Mouse (Mus musculus): ENCODE data around the gene Ado. TPM values are rescaled to one million over a fixed set of nuclear protein-coding genes. Genes with fewer than 3 reads are reported as not detected.

The Ado gene
- polyA plus RNA-seq (2015; fragmentation: Nextera tagmentation; extraction: Ambion mirVana), result 70.7 and 73.2 TPM in 2 replicates

DNA sequence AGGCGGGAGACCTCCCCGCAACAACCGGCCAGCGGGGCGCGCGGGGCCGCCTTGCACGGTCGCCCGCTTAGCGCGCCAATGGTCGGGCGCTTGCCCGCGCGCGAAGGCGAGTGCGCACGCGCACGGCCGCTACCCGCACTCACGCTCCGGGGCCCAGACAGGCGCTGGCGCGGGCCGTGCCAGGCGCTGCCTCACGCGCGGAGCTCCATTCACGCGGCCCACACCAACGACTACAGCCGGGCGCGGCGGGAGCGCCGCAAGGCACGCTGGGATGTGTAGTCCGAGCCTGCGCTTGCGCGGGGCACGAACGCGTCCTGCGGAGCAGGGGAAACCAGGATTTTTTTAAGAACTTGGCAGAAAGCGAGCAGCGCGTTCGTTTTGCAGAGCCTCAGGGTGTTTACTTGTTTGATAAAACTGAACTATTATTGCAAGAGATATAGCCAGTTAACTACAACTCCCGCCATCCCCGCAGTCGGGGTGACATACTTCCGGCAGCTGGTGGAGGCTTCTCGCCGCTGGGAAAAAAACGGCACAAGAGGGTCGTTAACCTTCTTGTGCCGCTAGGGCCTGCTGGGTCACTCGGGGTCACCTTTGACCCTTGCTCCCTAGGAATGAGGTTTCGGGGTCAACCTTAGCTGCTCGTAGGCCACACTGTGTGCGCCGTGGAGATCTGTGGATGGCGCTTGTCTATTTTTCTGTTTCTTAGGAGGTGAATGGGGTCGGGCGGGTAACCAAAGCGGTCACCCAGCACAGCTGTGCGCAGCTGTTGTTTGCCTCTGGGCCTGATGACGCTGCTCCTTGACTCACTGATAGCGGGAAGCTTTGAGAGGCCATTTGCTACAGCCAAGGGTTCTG, at the start of gene Ado:
Gene Ado (minus strand): TSS at position 79 of the 855 bp plus-strand sequence.
- WGBS, result under 1% methylated on average over 78 of the region's 79 CpGs
- H3K27me3 ChIP-seq, result peaks cover 11% of the 10 kb centered on the region
- peak within 1 kb of the TSS; percentile 89 for H3K9ac ChIP-seq (replicated peaks)
- H3K9me3 ChIP-seq, result no peaks in the 10 kb centered on the region
- H3K4me1 ChIP-seq (replicated peaks), result peaks cover 47% of the 10 kb centered on the region
- no peaks in the 10 kb centered on the region for H3K36me3 ChIP-seq
- peak within 1 kb of the TSS; percentile 97 for H3K27ac ChIP-seq
- peak within 1 kb of the TSS; percentile 87 for H3K4me3 ChIP-seq (replicated peaks)
- ATAC-seq, result peak; percentile 99
- peak within 1 kb of the TSS; percentile 97 for H3K4me2 ChIP-seq (replicated peaks)

GRCm38 (mm10) chr10:67595278-67595677, 46.5 kb upstream of the Ado start:
- Histone ChIP-seq H3K9ac (replicated peaks) (no peak overlapping the region), H3K27ac (no peak overlapping the region), H3K4me2 (replicated peaks) (no peak overlapping the region), H3K4me1 (replicated peaks) (no peaks in the 10 kb centered on the region), H3K27me3 (no peaks in the 10 kb centered on the region), H3K4me3 (replicated peaks) (no peak overlapping the region), H3K9me3 (no peaks in the 10 kb centered on the region), H3K36me3 (no peaks in the 10 kb centered on the region)
- 85% methylated on average over 3 of the region's 3 CpGs for WGBS
- ATAC-seq, result no peak

GRCm38 (mm10) chr10:67585873-67586610, 37.3 kb upstream of the Ado start:
- Histone ChIP-seq H3K27me3 (no peaks in the 10 kb centered on the region), H3K36me3 (no peaks in the 10 kb centered on the region), H3K27ac (no peak overlapping the region), H3K9me3 (no peaks in the 10 kb centered on the region), H3K4me1 (replicated peaks) (no peaks in the 10 kb centered on the region), H3K9ac (replicated peaks) (no peak overlapping the region), H3K4me2 (replicated peaks) (no peak overlapping the region), H3K4me3 (replicated peaks) (no peak overlapping the region)
- WGBS, result 92% methylated on average over 18 of the region's 18 CpGs
- ATAC-seq, result no peak

DNA sequence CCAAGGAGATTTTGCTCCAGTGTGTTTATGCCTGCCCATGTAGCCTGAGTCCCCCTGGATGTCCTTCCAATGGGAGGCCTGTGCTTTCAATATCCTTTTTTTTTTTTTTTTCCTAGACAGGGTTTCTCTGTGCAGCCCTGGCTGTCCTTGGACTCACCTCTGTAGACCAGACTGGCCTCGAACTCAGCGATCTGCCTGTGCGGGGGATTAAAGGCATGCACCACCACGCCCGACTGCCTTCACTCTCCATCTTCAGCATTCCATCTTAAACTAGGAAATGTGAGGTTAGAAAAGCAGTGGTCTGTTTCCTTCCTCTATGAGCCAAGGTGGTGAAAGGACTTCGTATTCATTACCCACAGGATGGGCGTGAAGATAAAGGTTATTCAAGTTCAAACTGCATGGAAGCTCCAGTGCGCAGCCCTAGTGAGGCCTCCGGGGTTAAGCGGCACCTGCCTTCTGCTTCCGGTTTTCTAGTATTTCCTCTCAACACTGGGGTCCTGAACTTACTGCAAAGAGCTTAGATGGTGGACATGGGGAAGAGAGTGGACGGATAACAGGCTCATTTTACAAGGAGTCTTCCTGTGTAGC, 33.0 kb upstream of the Ado start:
- no peaks in the 10 kb centered on the region for H3K9me3 ChIP-seq
- H3K4me1 ChIP-seq (replicated peaks), result no peaks in the 10 kb centered on the region
- H3K27ac ChIP-seq, result no peak overlapping the region
- no peak for ATAC-seq
- H3K27me3 ChIP-seq, result no peaks in the 10 kb centered on the region
- WGBS, result 87% methylated on average over 12 of the region's 12 CpGs
- H3K4me3 ChIP-seq (replicated peaks), result no peak overlapping the region
- H3K9ac ChIP-seq (replicated peaks), result no peak overlapping the region
- no peak overlapping the region for H3K4me2 ChIP-seq (replicated peaks)
- H3K36me3 ChIP-seq, result no peaks in the 10 kb centered on the region

- no peaks in the 10 kb centered on the region for H3K4me1 ChIP-seq (replicated peaks)
- no peaks in the 10 kb centered on the region for H3K27me3 ChIP-seq
- H3K9ac ChIP-seq (replicated peaks), result no peak overlapping the region
- no peak overlapping the region for H3K27ac ChIP-seq
- 94% methylated on average over 4 of the region's 4 CpGs for WGBS
- H3K36me3 ChIP-seq, result no peaks in the 10 kb centered on the region
- H3K9me3 ChIP-seq, result no peaks in the 10 kb centered on the region
- no peak overlapping the region for H3K4me3 ChIP-seq (replicated peaks)
- no peak overlapping the region for H3K4me2 ChIP-seq (replicated peaks)
- ATAC-seq, result no peak
Measured at GRCm38 (mm10) chr10:67579830-67580229, 31.1 kb upstream of the Ado start.

DNA sequence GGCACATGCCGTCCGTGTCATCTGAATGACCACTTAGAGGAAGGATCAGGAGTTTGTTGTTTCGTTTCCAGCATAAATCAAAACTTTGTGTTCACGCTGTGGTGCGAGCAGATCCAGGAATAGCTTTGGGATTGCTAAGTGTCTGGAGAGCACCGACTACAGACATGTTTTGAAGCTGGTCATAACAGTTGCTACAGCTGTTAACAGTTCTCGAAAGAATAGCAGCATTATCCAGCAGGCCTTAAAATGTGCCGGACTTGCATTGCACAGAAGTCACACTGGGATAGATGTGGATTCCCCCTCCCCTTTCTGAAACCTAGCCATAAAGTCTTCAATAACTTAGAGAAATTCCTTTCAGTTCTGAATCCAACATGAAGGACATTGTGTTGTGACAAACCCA, 24.6 kb upstream of the Ado start:
- H3K27me3 ChIP-seq, result no peaks in the 10 kb centered on the region

GRCm38 (mm10) chr10:67571443-67571842, 22.7 kb upstream of the Ado start:
- H3K4me1 ChIP-seq (replicated peaks), result no peaks in the 10 kb centered on the region
- H3K4me2 ChIP-seq (replicated peaks), result no peak overlapping the region
- no peak overlapping the region for H3K4me3 ChIP-seq (replicated peaks)
- H3K27ac ChIP-seq, result no peak overlapping the region
- no peaks in the 10 kb centered on the region for H3K27me3 ChIP-seq
- 95% methylated on average over 14 of the region's 14 CpGs for WGBS
- H3K36me3 ChIP-seq, result no peaks in the 10 kb centered on the region
- H3K9ac ChIP-seq (replicated peaks), result no peak overlapping the region
- no peaks in the 10 kb centered on the region for H3K9me3 ChIP-seq
- ATAC-seq, result no peak

More for the DNA sequence above, 24.6 kb upstream of the Ado start:
- H3K9ac ChIP-seq (replicated peaks), result no peak overlapping the region
- H3K4me3 ChIP-seq (replicated peaks), result no peak overlapping the region
- H3K4me1 ChIP-seq (replicated peaks), result no peaks in the 10 kb centered on the region
- ATAC-seq, result no peak
- no peak overlapping the region for H3K4me2 ChIP-seq (replicated peaks)
- no peak overlapping the region for H3K27ac ChIP-seq
- H3K36me3 ChIP-seq, result no peaks in the 10 kb centered on the region
- WGBS, result 73% methylated on average over 8 of the region's 8 CpGs
- no peaks in the 10 kb centered on the region for H3K9me3 ChIP-seq

- no peak overlapping the region for H3K9ac ChIP-seq (replicated peaks)
- no peaks in the 10 kb centered on the region for H3K36me3 ChIP-seq
- H3K27ac ChIP-seq, result no peak overlapping the region
- peaks cover 5% of the 10 kb centered on the region; the same call in 1 of the 2 replicates for H3K27me3 ChIP-seq
- no peak for ATAC-seq
- no peak overlapping the region for H3K4me2 ChIP-seq (replicated peaks)
- no peaks in the 10 kb centered on the region for H3K9me3 ChIP-seq
- no peak overlapping the region for H3K4me3 ChIP-seq (replicated peaks)
- peaks cover 7% of the 10 kb centered on the region; the same call in 1 of the 2 replicates for H3K4me1 ChIP-seq (replicated peaks)
- 85% methylated on average over 7 of the region's 7 CpGs for WGBS
Measured at GRCm38 (mm10) chr10:67569539-67569938, 20.8 kb upstream of the Ado start.

DNA sequence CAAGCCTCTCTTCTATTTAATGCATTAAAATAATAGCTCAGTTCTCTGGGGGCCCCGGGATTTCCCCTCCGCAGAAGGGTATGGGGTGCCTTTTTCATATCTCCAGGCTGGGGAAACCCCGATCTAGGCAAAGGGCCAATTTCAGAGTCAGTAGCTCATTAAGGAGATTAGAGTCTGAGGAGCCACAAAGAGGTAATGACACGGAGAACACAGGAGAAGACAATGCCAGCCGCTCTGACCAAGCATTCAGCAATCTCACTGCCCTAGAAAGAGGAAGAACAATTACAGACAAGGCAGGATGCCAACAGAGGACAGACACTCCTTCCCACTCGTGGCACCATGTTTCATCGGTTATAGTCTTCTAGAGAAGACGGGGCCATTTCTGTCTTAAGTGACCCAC, 17.3 kb upstream of the Ado start:
- Histone ChIP-seq H3K27ac (no peak overlapping the region), H3K9ac (replicated peaks) (no peak overlapping the region), H3K4me3 (replicated peaks) (no peak overlapping the region), H3K4me2 (replicated peaks) (no peak overlapping the region), H3K9me3 (no peaks in the 10 kb centered on the region), H3K36me3 (no peaks in the 10 kb centered on the region), H3K4me1 (replicated peaks) (peaks cover 7% of the 10 kb centered on the region; the same call in 1 of the 2 replicates), H3K27me3 (peaks cover 32% of the 10 kb centered on the region)
- 55% methylated on average over 8 of the region's 8 CpGs for WGBS
- peak; percentile 53; the same call in 1 of the 2 replicates for ATAC-seq

DNA sequence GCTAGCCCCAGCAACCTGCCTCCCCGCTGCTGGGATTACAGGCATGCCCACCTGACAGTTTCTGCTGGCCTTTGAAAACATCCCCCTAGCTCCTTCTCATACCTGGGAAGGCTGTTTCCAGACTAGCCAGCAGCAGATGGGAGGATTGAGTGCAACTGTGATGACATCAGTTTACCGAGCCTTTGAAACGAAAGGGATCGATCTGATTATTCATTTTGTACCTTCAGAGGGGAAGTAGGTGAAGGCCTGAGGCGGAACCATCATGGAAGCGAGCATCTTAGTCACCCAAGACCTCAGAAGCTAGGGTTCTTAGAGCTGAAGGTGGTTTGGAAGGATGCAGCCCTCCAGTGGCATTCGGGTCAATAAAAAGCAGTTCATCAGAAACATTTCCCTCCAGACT, 15.8 kb upstream of the Ado start:
- no peak overlapping the region for H3K9ac ChIP-seq (replicated peaks)

GRCm38 (mm10) chr10:67561185-67561584, 12.4 kb upstream of the Ado start:
- ATAC-seq, result no peak
- Histone ChIP-seq H3K4me3 (replicated peaks) (no peak overlapping the region), H3K27ac (no peak overlapping the region), H3K4me2 (replicated peaks) (no peak overlapping the region), H3K27me3 (peaks cover 35% of the 10 kb centered on the region), H3K4me1 (replicated peaks) (peaks cover 15% of the 10 kb centered on the region), H3K9me3 (peaks cover 5% of the 10 kb centered on the region; the same call in 1 of the 2 replicates), H3K9ac (replicated peaks) (no peak overlapping the region), H3K36me3 (no peaks in the 10 kb centered on the region)
- WGBS, result 81% methylated on average over 1 of the region's 1 CpGs

More for the DNA sequence above, 15.8 kb upstream of the Ado start:
- Histone ChIP-seq H3K4me3 (replicated peaks) (no peak overlapping the region), H3K27me3 (peaks cover 32% of the 10 kb centered on the region), H3K36me3 (no peaks in the 10 kb centered on the region), H3K4me2 (replicated peaks) (no peak overlapping the region), H3K4me1 (replicated peaks) (peaks cover 16% of the 10 kb centered on the region), H3K9me3 (no peaks in the 10 kb centered on the region), H3K27ac (no peak overlapping the region)
- no peak for ATAC-seq
- 93% methylated on average over 7 of the region's 7 CpGs for WGBS
